Mouse (Mus musculus) small intestine, adult 2 months (tissue): ENCODE measurements around the gene Ccr10. TPM values are rescaled to one million over a fixed set of nuclear protein-coding genes. Genes with fewer than 3 reads are reported as not detected.

Experiments used
- H3K27ac ChIP-seq: fragments of 200-500 bp; 2 replicates; pipeline ENCODE4 v1.5.1; 2012; ENCODE audit warnings: low read depth, low read length, control low read depth, inconsistent platforms; ENCODE audit not compliant: insufficient read depth
- H3K27me3 ChIP-seq: fragments of 200-500 bp; 2 replicates; pipeline ENCODE4 v1.6.1; 2012; ENCODE audit warnings: mild to moderate bottlenecking, moderate library complexity, low read length, inconsistent platforms; ENCODE audit not compliant: control insufficient read depth, insufficient read depth
- H3K36me3 ChIP-seq: fragments of 200-500 bp; 2 replicates; pipeline ENCODE4 v1.6.1; 2012; ENCODE audit warnings: mild to moderate bottlenecking, low read length, control low read depth, inconsistent platforms; ENCODE audit not compliant: control insufficient read depth, insufficient read depth
- H3K4me1 ChIP-seq: fragments of 200-500 bp; 2 replicates; pipeline ENCODE4 v1.6.1; 2012; ENCODE audit warnings: low read length, inconsistent platforms, mixed read lengths; ENCODE audit not compliant: control insufficient read depth, insufficient read depth, insufficient read length
- H3K4me3 ChIP-seq: fragments of 200-500 bp; 2 replicates; pipeline ENCODE4 v1.5.1; 2012; ENCODE audit warnings: low read depth, mild to moderate bottlenecking, control low read depth, inconsistent platforms, low read length, moderate library complexity
- CTCF ChIP-seq: fragments of 200-500 bp; IDR thresholded peaks from 2 replicates; pipeline ENCODE4 v1.5.1; 2012; ENCODE audit warnings: low read depth, mild to moderate bottlenecking, control low read depth, inconsistent platforms, low read length, moderate library complexity, mixed read lengths; ENCODE audit not compliant: insufficient replicate concordance, insufficient read length; ENCODE audit errors: extremely low read depth
- POLR2A ChIP-seq: fragments of 200-500 bp; IDR thresholded peaks from 2 replicates; pipeline ENCODE4 v1.6.1; 2012; ENCODE audit warnings: low read depth, mild to moderate bottlenecking, control low read depth, inconsistent platforms, low read length, moderate library complexity
- WGBS: fragments of 180-500 bp; shearing (Covaris S2); methylation state at CpG from one replicate; pipeline ENCODE4 v1.1.7; 2018; 5-methylcytosine and 5-hydroxymethylcytosine counted together
- polyA plus RNA-seq: library from polyadenylated mRNA; depleted of rRNA; stranded (reverse); fragments of >200 nt; gene quantifications from 2 replicates; pipeline ENCODE4 v1.2.3, GENCODE M21; 2012

The Ccr10 gene
- polyA plus RNA-seq, 1 experiment = 25.7 TPM

- TF ChIP-seq POLR2A = no peak
- no peak for TF ChIP-seq CTCF
- WGBS = 47% methylated on average over 10 of the region's 10 CpGs
Observed at GRCm38 (mm10) chr11:101146377-101146776, 28.9 kb downstream of the Ccr10 start.

GRCm38 (mm10) chr11:101143338-101144225, 31.7 kb downstream of the Ccr10 start:
- no peak for TF ChIP-seq CTCF
- no peak for TF ChIP-seq POLR2A
- H3K4me1 ChIP-seq = peaks cover 2% of the 10 kb centered on the region; the same call in 1 of the 2 replicates
- H3K27me3 ChIP-seq = peaks cover 9% of the 10 kb centered on the region; the same call in 1 of the 2 replicates
- H3K4me3 ChIP-seq = peak overlapping the region; percentile 51
- WGBS = 31% methylated on average over 18 of the region's 19 CpGs
- H3K36me3 ChIP-seq = no peaks in the 10 kb centered on the region
- peak overlapping the region; percentile 50 for H3K27ac ChIP-seq

More at GRCm38 (mm10) chr11:101146377-101146776, 28.9 kb downstream of the Ccr10 start:
- H3K4me1 ChIP-seq = no peaks in the 10 kb centered on the region
- no peak overlapping the region for H3K27ac ChIP-seq
- H3K27me3 ChIP-seq = no peaks in the 10 kb centered on the region
- no peak overlapping the region for H3K4me3 ChIP-seq
- no peaks in the 10 kb centered on the region for H3K36me3 ChIP-seq

GRCm38 (mm10) chr11:101142215-101142967, 32.9 kb downstream of the Ccr10 start:
- no peak for TF ChIP-seq POLR2A
- TF ChIP-seq CTCF = no peak
- Histone ChIP-seq H3K4me1 (peaks cover 2% of the 10 kb centered on the region; the same call in 1 of the 2 replicates), H3K27ac (no peak overlapping the region), H3K4me3 (no peak overlapping the region), H3K27me3 (peaks cover 9% of the 10 kb centered on the region; the same call in 1 of the 2 replicates), H3K36me3 (no peaks in the 10 kb centered on the region)
- 89% methylated on average over 10 of the region's 10 CpGs for WGBS

GRCm38 (mm10) chr11:101141088-101141487, 34.2 kb downstream of the Ccr10 start:
- TF ChIP-seq CTCF (no peak), POLR2A (no peak)
- 83% methylated on average over 8 of the region's 8 CpGs for WGBS
- no peak overlapping the region for H3K27ac ChIP-seq
- peaks cover 2% of the 10 kb centered on the region; the same call in 1 of the 2 replicates for H3K4me1 ChIP-seq
- no peaks in the 10 kb centered on the region for H3K36me3 ChIP-seq
- H3K27me3 ChIP-seq = peaks cover 9% of the 10 kb centered on the region; the same call in 1 of the 2 replicates
- H3K4me3 ChIP-seq = no peak overlapping the region

- H3K27ac ChIP-seq = no peak overlapping the region
- H3K4me3 ChIP-seq = peak overlapping the region; percentile 48
- no peaks in the 10 kb centered on the region for H3K36me3 ChIP-seq
- peaks cover 9% of the 10 kb centered on the region; the same call in 1 of the 2 replicates for H3K27me3 ChIP-seq
- 27% methylated on average over 27 of the region's 27 CpGs for WGBS
- TF ChIP-seq CTCF (no peak), POLR2A (no peak)
- H3K4me1 ChIP-seq = peaks cover 2% of the 10 kb centered on the region; the same call in 1 of the 2 replicates
Observed at GRCm38 (mm10) chr11:101140164-101140819, 35.0 kb downstream of the Ccr10 start.

- H3K36me3 ChIP-seq = no peaks in the 10 kb centered on the region
- no peak overlapping the region for H3K27ac ChIP-seq
- TF ChIP-seq CTCF (no peak), POLR2A (no peak)
- WGBS = 21% methylated on average over 15 of the region's 15 CpGs
- H3K4me1 ChIP-seq = peaks cover 2% of the 10 kb centered on the region; the same call in 1 of the 2 replicates
- peaks cover 9% of the 10 kb centered on the region; the same call in 1 of the 2 replicates for H3K27me3 ChIP-seq
- H3K4me3 ChIP-seq = peak overlapping the region; percentile 31
Observed at GRCm38 (mm10) chr11:101138536-101139181, 36.6 kb downstream of the Ccr10 start.
